Mouse (Mus musculus) cerebellum, adult 2 months (tissue): Measurements from ENCODE around the gene Rab19.
A peak's percentile ranks its signal among the peaks of the same experiment; 100 is the strongest.

Experiments used
- CTCF ChIP-seq: fragments of 200-500 bp; IDR thresholded peaks from 2 replicates; pipeline ENCODE4 v1.5.1; 2011; ENCODE audit warnings: low read depth, mild to moderate bottlenecking, control low read depth, low read length, moderate library complexity, borderline replicate concordance; ENCODE audit not compliant: insufficient read depth
- POLR2A ChIP-seq: fragments of 200-500 bp; IDR thresholded peaks from 2 replicates; pipeline ENCODE4 v1.6.1; 2011; ENCODE audit warnings: low read length, control low read depth, borderline replicate concordance; ENCODE audit not compliant: insufficient read depth

DNA sequence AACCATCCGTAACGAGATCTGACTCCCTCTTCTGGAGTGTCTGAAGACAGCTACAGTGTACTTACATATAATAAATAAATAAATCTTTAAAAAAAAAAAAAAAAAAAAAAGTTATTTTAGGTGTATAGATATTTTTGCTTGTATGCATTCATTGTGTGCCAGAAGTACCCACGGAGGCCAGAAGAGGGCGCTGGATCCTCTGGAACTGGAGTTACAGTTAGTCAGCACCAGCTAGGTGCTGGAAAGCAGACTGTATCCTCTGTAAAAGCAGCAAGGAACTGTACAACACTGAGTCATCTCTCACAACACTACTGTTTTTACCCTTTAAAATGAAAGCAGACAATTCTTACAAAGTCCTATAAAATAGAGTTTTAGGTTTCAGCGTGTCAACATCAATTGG, 34.8 kb downstream of the Rab19 start:
- peak; percentile 61; the same call in 1 of the 2 replicates for TF ChIP-seq CTCF
- TF ChIP-seq POLR2A, result no peak
